Comparison of ENCODE assay signal across 12 mouse cellular contexts in genomic region chr4:129242761-129243160, GRCm38 (mm10). TPM values are rescaled to one million over a fixed set of nuclear protein-coding genes. Genes with fewer than 3 reads are reported as not detected.
DNase-seq lines count a peak whose midpoint lies in the region; ATAC-seq and TF ChIP-seq lines count a peak whose summit lies in the region.
"Had no signal": no experiment of that assay in that cellular context is flagged by ENCODE, and none has a peak within 500 bp of the region (broad histone marks: within the 10 kb centered on the region; RNA-seq: fewer than 3 reads in every experiment).

No protein-coding gene starts in this region.

- ATAC-seq in hindbrain, embryonic 12.5 days (ENCODE audit: low FRiP score): no peak
- no peak for ATAC-seq in hindbrain, embryonic 11.5 days (ENCODE audit: low FRiP score)
- ATAC-seq in intestine, postnatal 0 days: no peak
- ATAC-seq: CD4-positive, CD25-positive, alpha-beta regulatory T cell, adult 4 months; midbrain, embryonic 13.5 days had no signal

- 26% methylated on average over 4 of the region's 4 CpGs for WGBS in hindbrain, embryonic 12.5 days
- WGBS in hindbrain, embryonic 11.5 days: 27% methylated on average over 4 of the region's 4 CpGs
- 55% methylated on average over 4 of the region's 4 CpGs for WGBS in intestine, postnatal 0 days

- H3K4me1 ChIP-seq in hindbrain, embryonic 12.5 days: peaks cover 40% of the 10 kb centered on the region
- peaks cover 8% of the 10 kb centered on the region for H3K4me1 ChIP-seq in hindbrain, embryonic 11.5 days (replicated peaks; ENCODE audit: control insufficient read depth, insufficient read depth, low read length)
- H3K4me1 ChIP-seq in intestine, postnatal 0 days (replicated peaks; ENCODE audit: control insufficient read depth, insufficient read depth, low read length): peaks cover 16% of the 10 kb centered on the region

- no peak for TF ChIP-seq CTCF in intestine, postnatal 0 days (IDR thresholded peaks at IDR 0.05; ENCODE audit: low read depth)

- peak overlapping the region; percentile 67; the same call in 1 of the 2 replicates for H3K27ac ChIP-seq in hindbrain, embryonic 12.5 days
- H3K27ac ChIP-seq in hindbrain, embryonic 11.5 days (ENCODE audit: low read depth, low read length): no peak overlapping the region
- H3K27ac ChIP-seq in intestine, postnatal 0 days (ENCODE audit: low read depth, low read length): no peak overlapping the region
- H3K27ac ChIP-seq: kidney, postnatal 0 days had no signal

- no peak for DNase-seq in hindbrain, embryonic 11.5 days (ENCODE audit: low spot score)
- DNase-seq in thymus, postnatal 4 days: peak; percentile 54
- no peak for DNase-seq in thymus, postnatal 10 days (ENCODE audit: low spot score in 2 of 2)
- no peak for DNase-seq in adrenal gland, postnatal 36 days
- DNase-seq in layer of hippocampus, postnatal 36 days: no peak
- DNase-seq in thymus, adult 18-20 months: no peak
- DNase-seq: lung, adult 18-20 months had no signal

- H3K4me2 ChIP-seq in hindbrain, embryonic 12.5 days (replicated peaks): 0 out of 2 replicates have a peak overlapping the region, but pooled peaks have one; percentile 8
- no peak overlapping the region for H3K4me2 ChIP-seq in hindbrain, embryonic 11.5 days (replicated peaks; ENCODE audit: low read depth, low read length)
- peak overlapping the region; percentile 21; the same call in 1 of the 2 replicates for H3K4me2 ChIP-seq in intestine, postnatal 0 days (replicated peaks; ENCODE audit: low read depth)
- H3K4me2 ChIP-seq: midbrain, embryonic 13.5 days had no signal

- peaks cover 34% of the 10 kb centered on the region for H3K27me3 ChIP-seq in hindbrain, embryonic 12.5 days
- peaks cover 19% of the 10 kb centered on the region for H3K27me3 ChIP-seq in hindbrain, embryonic 11.5 days (ENCODE audit: control insufficient read depth, insufficient read depth, low read length)
- H3K27me3 ChIP-seq in intestine, postnatal 0 days (replicated peaks; ENCODE audit: control insufficient read depth, insufficient read depth, low read length): no peaks in the 10 kb centered on the region

- no peak overlapping the region for H3K9ac ChIP-seq in hindbrain, embryonic 12.5 days
- no peak overlapping the region for H3K9ac ChIP-seq in hindbrain, embryonic 11.5 days (ENCODE audit: low read depth, low read length)
- 0 out of 2 replicates have a peak overlapping the region, but pooled peaks have one; percentile 17 for H3K9ac ChIP-seq in intestine, postnatal 0 days (ENCODE audit: low read depth, low read length)

- no peaks in the 10 kb centered on the region for H3K9me3 ChIP-seq in hindbrain, embryonic 12.5 days (replicated peaks)
- no peaks in the 10 kb centered on the region for H3K9me3 ChIP-seq in hindbrain, embryonic 11.5 days (ENCODE audit: control insufficient read depth, low read length)
- H3K9me3 ChIP-seq in intestine, postnatal 0 days (ENCODE audit: control insufficient read depth): no peaks in the 10 kb centered on the region
- H3K9me3 ChIP-seq: midbrain, embryonic 13.5 days had no signal

- H3K4me3 ChIP-seq in hindbrain, embryonic 12.5 days: no peak overlapping the region
- H3K4me3 ChIP-seq in hindbrain, embryonic 11.5 days (ENCODE audit: low read depth, low read length): no peak overlapping the region
- H3K4me3 ChIP-seq in intestine, postnatal 0 days (ENCODE audit: low read depth, low read length): no peak overlapping the region
- H3K4me3 ChIP-seq: midbrain, embryonic 13.5 days had no signal

- no peaks in the 10 kb centered on the region for H3K36me3 ChIP-seq in hindbrain, embryonic 12.5 days
- no peaks in the 10 kb centered on the region for H3K36me3 ChIP-seq in hindbrain, embryonic 11.5 days (ENCODE audit: control insufficient read depth, insufficient read depth, low read length)
- H3K36me3 ChIP-seq in intestine, postnatal 0 days (ENCODE audit: control insufficient read depth, insufficient read depth): no peaks in the 10 kb centered on the region; the same call in 1 of the 2 replicates
- H3K36me3 ChIP-seq: midbrain, embryonic 13.5 days had no signal

RNA-seq across cellular contexts. Expression of gene C77080, which starts 18.4 kb away (rescaled TPM):
- 6.0 and 6.4 TPM in 2 replicates for polyA plus RNA-seq in hindbrain, embryonic 12.5 days (2016; fragmentation: Nextera tagmentation; extraction: Ambion mirVana)
- 3.2 and 3.6 TPM in 2 replicates for polyA plus RNA-seq in hindbrain, embryonic 11.5 days (2014; fragmentation: Nextera tagmentation; extraction: Ambion mirVana)
- polyA plus RNA-seq in intestine, postnatal 0 days (2015; fragmentation: Nextera tagmentation; extraction: Ambion mirVana): 14.3 and 15.1 TPM in 2 replicates
- total RNA-seq in adrenal gland, postnatal 36 days (2021): 10 to 100 TPM; 15.6 to 19.5 TPM
- 1 to 10 TPM; 5.8 TPM for total RNA-seq in layer of hippocampus, postnatal 36 days (2021)

RNA-seq across cellular contexts. Expression of gene Sync, which starts 44.7 kb away (rescaled TPM):
- 1.7 and 1.8 TPM in 2 replicates for polyA plus RNA-seq in hindbrain, embryonic 12.5 days (2016; fragmentation: Nextera tagmentation; extraction: Ambion mirVana)
- 0.56 and 0.99 TPM in 2 replicates for polyA plus RNA-seq in hindbrain, embryonic 11.5 days (2014; fragmentation: Nextera tagmentation; extraction: Ambion mirVana)
- polyA plus RNA-seq in intestine, postnatal 0 days (2015; fragmentation: Nextera tagmentation; extraction: Ambion mirVana): 1.3 and 1.6 TPM in 2 replicates
- total RNA-seq in adrenal gland, postnatal 36 days (2021): under 1 TPM; 0.56 to 0.86 TPM
- total RNA-seq in layer of hippocampus, postnatal 36 days (2021): 1 to 10 TPM in 1 of 2 experiments, under 1 TPM in 1; 0.56 to 1.1 TPM

RNA-seq across cellular contexts. Expression of gene Yars, which starts 53.2 kb away (rescaled TPM):
- 98.1 and 104 TPM in 2 replicates for polyA plus RNA-seq in hindbrain, embryonic 12.5 days (2016; fragmentation: Nextera tagmentation; extraction: Ambion mirVana)
- polyA plus RNA-seq in hindbrain, embryonic 11.5 days (2014; fragmentation: Nextera tagmentation; extraction: Ambion mirVana): 102 and 109 TPM in 2 replicates
- 35.6 and 41.8 TPM in 2 replicates for polyA plus RNA-seq in intestine, postnatal 0 days (2015; fragmentation: Nextera tagmentation; extraction: Ambion mirVana)
- 100 to 1,000 TPM in 1 of 2 experiments, 10 to 100 TPM in 1; 95.2 to 102 TPM for total RNA-seq in adrenal gland, postnatal 36 days (2021)
- total RNA-seq in layer of hippocampus, postnatal 36 days (2021): 10 to 100 TPM; 84.4 to 95.9 TPM

RNA-seq across cellular contexts. Expression of gene S100pbp, which starts 53.2 kb away (rescaled TPM):
- polyA plus RNA-seq in hindbrain, embryonic 12.5 days (2016; fragmentation: Nextera tagmentation; extraction: Ambion mirVana): 23.2 and 26.7 TPM in 2 replicates
- 19.9 and 20.7 TPM in 2 replicates for polyA plus RNA-seq in hindbrain, embryonic 11.5 days (2014; fragmentation: Nextera tagmentation; extraction: Ambion mirVana)
- polyA plus RNA-seq in intestine, postnatal 0 days (2015; fragmentation: Nextera tagmentation; extraction: Ambion mirVana): 6.9 and 7.7 TPM in 2 replicates
- 10 to 100 TPM; 23.1 to 23.6 TPM for total RNA-seq in adrenal gland, postnatal 36 days (2021)
- 10 to 100 TPM; 31.8 to 34.8 TPM for total RNA-seq in layer of hippocampus, postnatal 36 days (2021)
